Mouse (Mus musculus): ENCODE results near the gene 4931400O07Rik. TPM values are rescaled to one million over a fixed set of nuclear protein-coding genes. Genes with fewer than 3 reads are reported as not detected.

Gene 4931400O07Rik
- polyA plus RNA-seq (2012; rRNA removed; ENCODE audit: low replicate concordance): not detected in 2 replicates

DNA sequence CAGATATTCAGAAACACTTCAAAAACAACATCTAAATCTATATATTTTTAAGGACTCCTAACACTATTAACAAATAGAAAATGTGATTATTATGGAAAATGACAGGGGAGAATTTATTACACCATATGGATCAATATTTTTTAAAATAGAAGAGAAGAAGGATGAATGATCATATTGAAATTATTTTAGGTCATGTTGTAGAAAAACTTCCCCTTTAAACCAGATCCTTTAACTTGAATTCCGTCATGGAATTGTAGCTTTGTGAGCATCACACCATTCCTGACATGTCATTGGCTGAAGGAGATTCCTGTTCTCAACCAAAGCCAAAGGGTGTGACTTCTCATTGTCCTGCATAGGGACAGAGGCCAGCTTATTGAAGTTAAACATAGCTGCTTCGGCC lies at the start of gene 4931400O07Rik:
4931400O07Rik (plus strand) TSS at position 301 of the 400 bp plus-strand sequence.

Other genes with a start within 250 kb of the 4931400O07Rik start
- not detected in 2 replicates for gene 4933402E13Rik, start 184.5 kb upstream of the 4931400O07Rik start, polyA plus RNA-seq (2012; rRNA removed; ENCODE audit: low replicate concordance)

All from subcutaneous adipose tissue, adult 2 months (tissue).